In genomic region chr8:126586101-126586500, GRCm38 (mm10) we compare ENCODE assay signal across 10 mouse cellular contexts. TPM values are rescaled to one million over a fixed set of nuclear protein-coding genes. Genes with fewer than 3 reads are reported as not detected.
DNase-seq lines count a peak whose midpoint lies in the region; ATAC-seq and TF ChIP-seq lines count a peak whose summit lies in the region.
"Had no signal": no experiment of that assay in that cellular context is flagged by ENCODE, and none has a peak within 500 bp of the region (broad histone marks: within the 10 kb centered on the region; RNA-seq: fewer than 3 reads in every experiment).

No protein-coding gene starts in this region.

- H3K36me3 ChIP-seq in heart, embryonic 16.5 days (ENCODE audit: control insufficient read depth, insufficient read depth) = peaks cover 14% of the 10 kb centered on the region; the same call in 1 of the 2 replicates
- peaks cover 69% of the 10 kb centered on the region for H3K36me3 ChIP-seq in megakaryocyte, embryonic 14.5 days (replicated peaks; ENCODE audit: low read length)
- peaks cover 4% of the 10 kb centered on the region; the same call in 1 of the 2 replicates for H3K36me3 ChIP-seq in forebrain, postnatal 0 days (ENCODE audit: insufficient read depth)
- H3K36me3 ChIP-seq in stomach, embryonic 14.5 days (ENCODE audit: control insufficient read depth, insufficient read depth, low read length) = peaks cover 22% of the 10 kb centered on the region

- H3K27ac ChIP-seq in heart, embryonic 16.5 days (ENCODE audit: low read length) = peak overlapping the region; percentile 96
- no peak overlapping the region for H3K27ac ChIP-seq in forebrain, postnatal 0 days (ENCODE audit: low read depth, low read length)
- peak overlapping the region; percentile 96; the same call in 1 of the 2 replicates for H3K27ac ChIP-seq in stomach, embryonic 14.5 days (ENCODE audit: low read length)

- ATAC-seq in heart, embryonic 16.5 days (replicated peaks; ENCODE audit: extremely low read depth, insufficient read depth, low FRiP score) = no peak
- ATAC-seq in megakaryocyte, adult 5-6 weeks (ENCODE audit: poor library complexity, severe bottlenecking) = no peak
- ATAC-seq in forebrain, postnatal 0 days = no peak
- no peak for ATAC-seq in stomach, embryonic 14.5 days (ENCODE audit: insufficient number of reproducible peaks, insufficient read depth, low FRiP score, low read depth)
- ATAC-seq in megakaryocyte progenitor cell, adult 5-6 weeks (replicated peaks; ENCODE audit: poor library complexity) = no peak

- DNase-seq in heart, adult 11 months = no peak
- no peak for DNase-seq in forebrain, postnatal 0 days
- no peak for DNase-seq in urinary bladder, postnatal 4 days (ENCODE audit: low spot score in 2 of 2)
- DNase-seq: adrenal gland, postnatal 14 days; cerebellum, postnatal 10 days had no signal

- WGBS in heart, embryonic 16.5 days = 72% methylated on average over 2 of the region's 2 CpGs
- 64% methylated on average over 2 of the region's 2 CpGs for WGBS in forebrain, postnatal 0 days
- WGBS in stomach, embryonic 14.5 days = 80% methylated on average over 2 of the region's 2 CpGs

- H3K4me2 ChIP-seq in heart, embryonic 16.5 days (ENCODE audit: low read depth, low read length) = 0 out of 2 replicates have a peak overlapping the region, but pooled peaks have one; percentile 12
- H3K4me2 ChIP-seq in forebrain, postnatal 0 days (ENCODE audit: low read depth) = peak overlapping the region; percentile 99; the same call in 1 of the 2 replicates
- H3K4me2 ChIP-seq in stomach, embryonic 14.5 days (replicated peaks; ENCODE audit: low read depth, low read length) = no peak overlapping the region

- peak overlapping the region; percentile 33 for H3K9ac ChIP-seq in heart, embryonic 16.5 days (ENCODE audit: low read length)
- no peak overlapping the region for H3K9ac ChIP-seq in forebrain, postnatal 0 days
- no peak overlapping the region for H3K9ac ChIP-seq in stomach, embryonic 14.5 days (replicated peaks; ENCODE audit: low read depth, low read length)

- H3K27me3 ChIP-seq in heart, embryonic 16.5 days (ENCODE audit: control insufficient read depth, insufficient read depth, low read length) = no peaks in the 10 kb centered on the region
- H3K27me3 ChIP-seq in megakaryocyte, embryonic 14.5 days (replicated peaks) = no peaks in the 10 kb centered on the region
- no peaks in the 10 kb centered on the region for H3K27me3 ChIP-seq in forebrain, postnatal 0 days (ENCODE audit: insufficient read depth, low read length)
- no peaks in the 10 kb centered on the region for H3K27me3 ChIP-seq in stomach, embryonic 14.5 days (ENCODE audit: control insufficient read depth, insufficient read depth, low read length)

- H3K4me1 ChIP-seq in heart, embryonic 16.5 days (ENCODE audit: control insufficient read depth, insufficient read depth, low read length) = peaks cover 36% of the 10 kb centered on the region
- peaks cover 70% of the 10 kb centered on the region for H3K4me1 ChIP-seq in megakaryocyte, embryonic 14.5 days
- H3K4me1 ChIP-seq in forebrain, postnatal 0 days (ENCODE audit: insufficient read depth) = peaks cover 17% of the 10 kb centered on the region
- H3K4me1 ChIP-seq in stomach, embryonic 14.5 days (ENCODE audit: control insufficient read depth, insufficient read depth, low read length) = peaks cover 26% of the 10 kb centered on the region; the same call in 1 of the 2 replicates

- no peak overlapping the region for H3K4me3 ChIP-seq in heart, embryonic 16.5 days (ENCODE audit: low read length)
- H3K4me3 ChIP-seq in megakaryocyte, embryonic 14.5 days (replicated peaks) = peak overlapping the region; percentile 86
- H3K4me3 ChIP-seq in forebrain, postnatal 0 days (ENCODE audit: low read depth, low read length) = no peak overlapping the region
- no peak overlapping the region for H3K4me3 ChIP-seq in stomach, embryonic 14.5 days (ENCODE audit: low read depth, low read length)

- H3K9me3 ChIP-seq in heart, embryonic 16.5 days (replicated peaks; ENCODE audit: control insufficient read depth, low read length) = no peaks in the 10 kb centered on the region
- H3K9me3 ChIP-seq in megakaryocyte, embryonic 14.5 days = no peaks in the 10 kb centered on the region
- no peaks in the 10 kb centered on the region for H3K9me3 ChIP-seq in forebrain, postnatal 0 days (ENCODE audit: low read length)
- no peaks in the 10 kb centered on the region for H3K9me3 ChIP-seq in stomach, embryonic 14.5 days (ENCODE audit: control insufficient read depth, low read depth, low read length)

- TF ChIP-seq CTCF in forebrain, postnatal 0 days (IDR thresholded peaks at IDR 0.05; ENCODE audit: low read depth) = no peak

RNA-seq across cellular contexts. Expression of gene Irf2bp2, which starts 7.7 kb away (rescaled TPM):
- 9.1 and 9.8 TPM in 2 replicates for polyA plus RNA-seq in heart, embryonic 16.5 days (2015; fragmentation: Nextera tagmentation; extraction: Ambion mirVana)
- polyA plus RNA-seq in megakaryocyte, embryonic 14.5 days (2012; ENCODE audit: insufficient read depth, low replicate concordance) = 51.5 and 58.6 TPM in 2 replicates
- total RNA-seq in megakaryocyte, adult 5-6 weeks (2015) = 95.9 and 105 TPM in 2 replicates
- 93.8 and 99.8 TPM in 2 replicates for total RNA-seq in megakaryocyte, adult 5-6 weeks (2017)
- total RNA-seq in forebrain, postnatal 0 days (2014; rRNA removed) = 62.3 and 88.6 TPM in 2 replicates
- 6.8 and 8.4 TPM in 2 replicates for polyA plus RNA-seq in forebrain, postnatal 0 days (2015; fragmentation: Nextera tagmentation; extraction: Ambion mirVana)
- 9.7 and 10.0 TPM in 2 replicates for polyA plus RNA-seq in stomach, embryonic 14.5 days (2014; fragmentation: Nextera tagmentation; extraction: Ambion mirVana)
- total RNA-seq in megakaryocyte progenitor cell, adult 5-6 weeks (2015) = 109 and 114 TPM in 2 replicates
- 95.7 and 110 TPM in 2 replicates for total RNA-seq in megakaryocyte progenitor cell, adult 5-6 weeks (2017)
